Mouse (Mus musculus): ENCODE measurements at regions not wholly inside any gene's neighbourhood (a gene's known extent, or its start where the extent isn't known, plus 50 kb on each side); places are given as distances from the start of the nearest gene placed in this dataset.

DNA sequence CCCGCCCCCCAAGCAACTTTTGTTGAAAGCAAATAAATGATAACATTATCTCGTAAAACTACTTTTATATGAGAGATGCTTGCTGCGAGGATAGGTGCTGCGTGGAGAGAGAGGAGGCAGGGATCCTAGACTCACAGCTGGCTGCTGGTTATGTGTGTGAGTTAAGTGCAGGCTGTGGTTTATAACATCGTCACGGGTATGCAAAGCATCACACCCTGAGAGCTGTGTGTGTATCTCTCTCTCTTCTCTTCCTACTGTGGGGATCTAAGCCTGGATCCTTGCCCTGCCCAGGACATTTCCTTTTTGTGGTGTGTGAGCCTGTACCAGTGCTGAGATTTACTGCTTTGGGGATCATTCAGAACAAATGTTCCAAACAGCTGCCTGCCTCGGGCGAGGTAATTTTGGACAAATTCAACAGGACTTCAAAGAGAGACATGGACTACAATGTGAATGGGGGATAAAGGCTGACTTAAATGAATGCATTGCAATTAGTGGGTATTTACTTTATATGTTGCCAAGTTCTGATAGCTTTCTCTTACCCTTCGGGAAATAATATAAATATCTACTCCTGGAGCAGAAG lies 162.9 kb downstream of the Sox2 start:
- Histone ChIP-seq H3K4me1 (ENCODE audit: control insufficient read depth, insufficient read depth, insufficient read length, low read length) (no peaks in the 10 kb centered on the region), H3K27ac (ENCODE audit: insufficient read depth, low read depth, low read length) (no peak overlapping the region), H3K36me3 (ENCODE audit: control insufficient read depth, insufficient read depth, low read length) (no peaks in the 10 kb centered on the region), H3K27me3 (ENCODE audit: control insufficient read depth, insufficient read depth, low read length) (no peaks in the 10 kb centered on the region), H3K4me3 (ENCODE audit: low read depth, low read length) (no peak overlapping the region)
- TF ChIP-seq CTCF (IDR thresholded peaks at IDR 0.05; ENCODE audit: extremely low read depth, insufficient read length, insufficient replicate concordance, low read depth, low read length) (no peak), POLR2A (IDR thresholded peaks at IDR 0.05; ENCODE audit: low read depth, low read length) (no peak)
- 23% methylated on average over 9 of the region's 9 CpGs for WGBS

DNA sequence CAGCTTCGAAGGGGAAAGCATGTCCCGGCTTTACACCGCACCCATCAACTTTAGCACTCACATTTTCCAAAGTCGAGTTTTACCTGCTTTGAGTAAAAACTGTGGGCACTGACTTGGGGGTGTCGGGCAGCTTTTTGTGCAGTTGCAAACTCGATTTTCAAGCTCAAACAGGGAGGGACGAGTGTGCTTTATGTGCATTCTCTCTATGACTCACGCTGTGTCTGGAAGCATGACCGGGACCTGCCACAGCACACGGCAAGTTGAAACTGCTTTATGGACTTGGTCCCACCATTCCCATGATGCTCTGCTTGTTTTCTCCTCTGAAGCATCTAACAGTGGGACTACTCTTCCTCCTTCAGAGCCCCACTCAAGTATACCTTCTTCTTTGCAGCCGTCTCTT lies 174.8 kb downstream of the Sox2 start:
- Histone ChIP-seq H3K36me3 (ENCODE audit: control insufficient read depth, insufficient read depth, low read length) (no peaks in the 10 kb centered on the region), H3K4me3 (ENCODE audit: low read depth, low read length) (no peak overlapping the region), H3K27ac (ENCODE audit: insufficient read depth, low read depth, low read length) (no peak overlapping the region), H3K27me3 (ENCODE audit: control insufficient read depth, insufficient read depth, low read length) (no peaks in the 10 kb centered on the region; the same call in 1 of the 2 replicates), H3K4me1 (ENCODE audit: control insufficient read depth, insufficient read depth, insufficient read length, low read length) (no peaks in the 10 kb centered on the region)
- TF ChIP-seq CTCF (IDR thresholded peaks at IDR 0.05; ENCODE audit: extremely low read depth, insufficient read length, insufficient replicate concordance, low read depth, low read length) (no peak), POLR2A (IDR thresholded peaks at IDR 0.05; ENCODE audit: low read depth, low read length) (no peak)
- 76% methylated on average over 11 of the region's 11 CpGs for WGBS

DNA sequence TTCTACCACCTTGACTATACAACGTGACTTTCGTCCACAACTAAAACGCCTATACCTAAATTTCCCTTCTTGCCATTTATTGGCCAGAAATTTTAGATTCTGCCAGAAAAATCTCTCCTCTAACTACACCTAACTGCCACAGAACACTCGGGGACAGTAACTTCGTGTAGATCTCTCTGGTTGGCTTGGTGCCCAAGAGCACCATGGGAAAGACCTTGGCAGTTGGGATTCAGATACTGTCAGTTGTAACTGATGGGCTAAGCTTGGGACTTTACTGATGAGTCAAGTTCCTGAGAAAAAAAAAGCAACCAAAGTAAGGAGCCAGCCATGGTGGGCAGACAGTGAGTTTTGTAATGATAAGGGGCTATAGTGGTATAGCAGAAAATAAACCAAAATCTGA lies 176.2 kb downstream of the Sox2 start:
- Histone ChIP-seq H3K4me3 (ENCODE audit: low read depth, low read length) (no peak overlapping the region), H3K4me1 (ENCODE audit: control insufficient read depth, insufficient read depth, insufficient read length, low read length) (no peaks in the 10 kb centered on the region), H3K27ac (ENCODE audit: insufficient read depth, low read depth, low read length) (no peak overlapping the region), H3K36me3 (ENCODE audit: control insufficient read depth, insufficient read depth, low read length) (no peaks in the 10 kb centered on the region), H3K27me3 (ENCODE audit: control insufficient read depth, insufficient read depth, low read length) (no peaks in the 10 kb centered on the region; the same call in 1 of the 2 replicates)
- WGBS = 75% methylated on average over 5 of the region's 5 CpGs
- no peak for TF ChIP-seq CTCF (IDR thresholded peaks at IDR 0.05; ENCODE audit: extremely low read depth, insufficient read length, insufficient replicate concordance, low read depth, low read length)
- no peak for TF ChIP-seq POLR2A (IDR thresholded peaks at IDR 0.05; ENCODE audit: low read depth, low read length)

DNA sequence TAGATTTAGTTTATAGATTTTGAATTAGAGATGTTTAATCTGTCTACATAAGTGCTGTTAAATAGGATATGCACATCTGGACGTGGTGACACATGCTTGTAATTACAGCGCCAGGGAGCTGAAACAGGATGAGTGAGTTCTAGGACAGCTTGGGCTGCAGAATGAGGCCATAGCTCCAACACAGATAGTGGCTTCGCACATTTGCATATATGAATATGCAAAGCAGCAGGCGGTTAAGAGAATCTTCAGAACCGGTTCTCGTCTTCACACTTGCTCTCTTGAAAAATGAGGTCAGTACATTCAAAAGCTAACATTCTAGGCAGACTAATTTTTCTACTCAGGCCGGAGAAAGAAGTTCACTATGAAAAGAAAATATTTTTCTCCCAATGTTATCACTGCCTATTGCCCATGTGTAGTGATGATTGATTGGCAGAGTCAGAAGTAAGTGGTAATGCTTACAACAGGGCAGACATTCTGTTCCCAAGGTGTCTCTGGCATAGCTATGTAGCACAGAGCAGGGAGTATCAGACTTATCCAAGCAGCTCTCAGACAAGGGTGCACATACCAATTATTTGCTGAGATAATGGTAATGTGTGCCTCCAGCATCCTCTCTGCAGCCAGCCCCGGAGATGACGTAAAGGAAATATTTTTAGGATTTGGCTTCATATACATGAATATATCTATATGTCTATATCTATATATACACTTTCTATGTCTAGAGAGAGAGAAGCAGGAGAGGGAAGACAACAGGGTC lies 178.4 kb downstream of the Sox2 start:
- TF ChIP-seq CTCF (IDR thresholded peaks at IDR 0.05; ENCODE audit: extremely low read depth, insufficient read length, insufficient replicate concordance, low read depth, low read length) (no peak), POLR2A (IDR thresholded peaks at IDR 0.05; ENCODE audit: low read depth, low read length) (no peak)
- no peak overlapping the region for H3K27ac ChIP-seq (ENCODE audit: insufficient read depth, low read depth, low read length)
- no peaks in the 10 kb centered on the region for H3K4me1 ChIP-seq (ENCODE audit: control insufficient read depth, insufficient read depth, insufficient read length, low read length)
- no peaks in the 10 kb centered on the region; the same call in 1 of the 2 replicates for H3K27me3 ChIP-seq (ENCODE audit: control insufficient read depth, insufficient read depth, low read length)
- WGBS = 71% methylated on average over 9 of the region's 9 CpGs
- no peak overlapping the region for H3K4me3 ChIP-seq (ENCODE audit: low read depth, low read length)
- no peaks in the 10 kb centered on the region for H3K36me3 ChIP-seq (ENCODE audit: control insufficient read depth, insufficient read depth, low read length)

DNA sequence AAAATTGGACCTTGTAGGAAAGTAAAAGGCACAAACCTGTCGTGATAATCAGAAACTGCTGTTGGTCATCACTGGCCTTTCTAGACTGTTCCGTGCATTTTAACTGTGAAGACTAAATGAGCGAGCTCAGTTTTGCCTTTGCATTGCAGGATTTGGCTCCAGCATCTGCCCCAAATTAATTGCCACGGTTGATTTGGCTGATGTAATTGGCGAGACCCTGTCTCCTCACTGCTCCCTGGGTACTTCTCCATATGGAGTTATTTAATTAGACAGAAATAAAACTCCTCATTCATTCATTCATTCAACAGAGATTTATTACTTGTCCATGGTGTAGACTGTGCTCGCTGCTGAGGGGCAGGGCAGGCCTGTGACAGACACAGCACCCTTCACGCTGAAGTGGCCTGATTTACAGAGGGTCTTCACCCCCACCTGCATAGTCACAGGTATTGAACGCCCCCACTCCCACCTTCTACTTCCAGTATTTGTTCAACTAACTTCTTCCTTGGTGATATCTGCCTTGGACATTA lies 186.6 kb downstream of the Sox2 start:
- no peak overlapping the region for H3K27ac ChIP-seq (ENCODE audit: insufficient read depth, low read depth, low read length)
- H3K36me3 ChIP-seq (ENCODE audit: control insufficient read depth, insufficient read depth, low read length) = no peaks in the 10 kb centered on the region
- no peak for TF ChIP-seq CTCF (IDR thresholded peaks at IDR 0.05; ENCODE audit: extremely low read depth, insufficient read length, insufficient replicate concordance, low read depth, low read length)
- TF ChIP-seq POLR2A (IDR thresholded peaks at IDR 0.05; ENCODE audit: low read depth, low read length) = no peak
- WGBS = 84% methylated on average over 8 of the region's 8 CpGs
- H3K4me1 ChIP-seq (ENCODE audit: control insufficient read depth, insufficient read depth, insufficient read length, low read length) = no peaks in the 10 kb centered on the region
- no peak overlapping the region for H3K4me3 ChIP-seq (ENCODE audit: low read depth, low read length)
- H3K27me3 ChIP-seq (ENCODE audit: control insufficient read depth, insufficient read depth, low read length) = no peaks in the 10 kb centered on the region

DNA sequence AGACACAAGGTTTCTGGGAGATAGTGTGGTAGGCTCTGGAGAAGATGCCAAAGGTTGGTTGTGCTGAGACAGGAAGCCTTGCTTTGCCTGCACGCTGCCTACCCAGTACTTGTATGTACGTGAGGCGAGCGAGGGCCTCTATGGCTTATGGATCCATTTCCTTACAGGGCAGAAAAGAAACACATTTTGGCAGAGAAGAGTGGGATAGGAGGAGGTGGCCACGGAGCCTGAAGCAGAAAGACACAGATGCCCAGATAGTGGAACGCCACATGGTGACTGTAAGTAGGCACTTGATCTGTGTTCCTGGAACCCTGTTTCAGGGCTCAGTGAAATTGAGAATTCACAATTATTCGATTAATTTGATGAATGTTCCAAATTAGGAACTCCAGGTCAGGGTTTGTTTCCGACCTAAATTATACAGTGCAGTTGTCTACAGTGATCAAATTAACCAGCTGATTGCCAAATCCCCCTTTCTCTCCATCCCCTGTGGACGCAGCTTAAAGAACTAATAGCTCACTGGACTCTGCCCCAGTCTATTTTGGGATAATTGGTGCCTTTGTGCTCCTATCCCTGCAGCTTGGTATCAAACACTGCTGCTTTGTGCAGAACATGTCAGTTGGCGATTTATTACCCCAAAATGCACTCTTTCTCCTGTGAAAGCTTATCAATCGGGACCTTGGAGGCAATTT lies 187.6 kb downstream of the Sox2 start:
- Histone ChIP-seq H3K36me3 (ENCODE audit: control insufficient read depth, insufficient read depth, low read length) (no peaks in the 10 kb centered on the region), H3K4me3 (ENCODE audit: low read depth, low read length) (no peak overlapping the region), H3K4me1 (ENCODE audit: control insufficient read depth, insufficient read depth, insufficient read length, low read length) (no peaks in the 10 kb centered on the region), H3K27ac (ENCODE audit: insufficient read depth, low read depth, low read length) (no peak overlapping the region), H3K27me3 (ENCODE audit: control insufficient read depth, insufficient read depth, low read length) (no peaks in the 10 kb centered on the region)
- WGBS = 72% methylated on average over 11 of the region's 11 CpGs
- TF ChIP-seq POLR2A (IDR thresholded peaks at IDR 0.05; ENCODE audit: low read depth, low read length) = no peak
- no peak for TF ChIP-seq CTCF (IDR thresholded peaks at IDR 0.05; ENCODE audit: extremely low read depth, insufficient read length, insufficient replicate concordance, low read depth, low read length)

All from small intestine, adult 2 months (tissue).